Mouse (Mus musculus) CH12.LX (cell line): ENCODE measurements around the gene Ppp1r14d. TPM values are rescaled to one million over a fixed set of nuclear protein-coding genes. Genes with fewer than 3 reads are reported as not detected.
A peak's percentile ranks its signal among the peaks of the same experiment; 100 is the strongest.

ENCODE experiments used
- DNase-seq: peaks from one replicate; pipeline ENCODE4 v3.0.0-alpha.2; 2013; ENCODE audit errors: extremely low read depth
- H3K27ac ChIP-seq: 2 replicates; pipeline ENCODE4 v1.5.1; 2012; ENCODE audit warnings: low read depth, mild to moderate bottlenecking, control low read depth, moderate library complexity; ENCODE audit not compliant: insufficient read depth
- H3K27me3 ChIP-seq: replicated peaks from 2 replicates; pipeline ENCODE3; 2012; ENCODE audit warnings: inconsistent platforms
- H3K36me3 ChIP-seq, 2 experiments: replicated peaks in 1 of 2; 2 replicates each; pipeline versions ENCODE3 to v1.6.1; 2012; ENCODE audit warnings: inconsistent platforms in 1 of 2, low read length in 1 of 2, mild to moderate bottlenecking in 1 of 2, mixed read lengths in 1 of 2, moderate library complexity in 1 of 2; ENCODE audit not compliant: control insufficient read depth in 1 of 2, insufficient read depth in 1 of 2
- H3K4me1 ChIP-seq, 2 experiments: 2 replicates each; pipeline ENCODE4 v1.6.1; 2012; ENCODE audit warnings: inconsistent platforms in 1 of 2, moderate library complexity in 1 of 2; ENCODE audit not compliant: insufficient read depth in 2 of 2, control insufficient read depth in 1 of 2
- H3K4me2 ChIP-seq: 2 replicates; pipeline ENCODE4 v1.6.1; 2012; ENCODE audit warnings: low read depth, mild to moderate bottlenecking, control low read depth; ENCODE audit not compliant: poor library complexity, insufficient read depth, severe bottlenecking
- H3K4me3 ChIP-seq, 3 experiments: fragments of 150-350 bp in 1 of 3; sonication (generic) in 1 of 3; replicated peaks in 1 of 3; 2 replicates each; pipeline versions ENCODE3 to v1.5.1; 2011 to 2012; ENCODE audit warnings: low read depth in 2 of 3, low read length in 2 of 3, mild to moderate bottlenecking in 2 of 3, moderate library complexity in 2 of 3, control low read depth in 1 of 3, improper control_type of control experiment in 1 of 3, inconsistent platforms in 1 of 3, mixed read lengths in 1 of 3; ENCODE audit not compliant: poor library complexity in 1 of 3
- H3K79me2 ChIP-seq: replicated peaks from 2 replicates; pipeline ENCODE4 v1.6.1; 2012; ENCODE audit warnings: mild to moderate bottlenecking, moderate library complexity; ENCODE audit not compliant: control insufficient read depth, poor library complexity, insufficient read depth, severe bottlenecking; ENCODE audit errors: extremely low read depth
- H3K9ac ChIP-seq: 2 replicates; pipeline ENCODE4 v1.6.1; 2012; ENCODE audit warnings: low read depth, mild to moderate bottlenecking, control low read depth, moderate library complexity; ENCODE audit not compliant: insufficient read depth
- H3K9me3 ChIP-seq: replicated peaks from 2 replicates; pipeline ENCODE3; 2012; ENCODE audit warnings: low read length, inconsistent platforms, mixed read lengths
- CHD1 ChIP-seq: IDR thresholded peaks from 2 replicates; pipeline ENCODE4 v1.6.1; 2012; ENCODE audit warnings: low read depth, low read length, improper control_type of control experiment, inconsistent platforms
- CHD2 ChIP-seq: IDR thresholded peaks from 2 replicates; pipeline ENCODE4 v1.6.1; 2011; ENCODE audit warnings: low read length, improper control_type of control experiment
- E2F4 ChIP-seq: IDR thresholded peaks from 2 replicates; pipeline ENCODE4 v1.6.1; 2011; ENCODE audit warnings: low read depth, low read length, improper control_type of control experiment; ENCODE audit not compliant: insufficient replicate concordance
- ELF1 ChIP-seq: IDR thresholded peaks from 2 replicates; pipeline ENCODE4 v1.6.1; 2014; ENCODE audit warnings: low read depth, mild to moderate bottlenecking, inconsistent platforms, low read length, improper control_type of control experiment
- EP300 ChIP-seq: IDR thresholded peaks from 2 replicates; pipeline ENCODE4 v1.6.1; 2011; ENCODE audit warnings: low read length, improper control_type of control experiment
- ETS1 ChIP-seq: conservative IDR thresholded peaks from 2 replicates; pipeline ENCODE4 v1.6.1; 2012; ENCODE audit warnings: low read depth, mild to moderate bottlenecking, inconsistent platforms, low read length, improper control_type of control experiment, moderate library complexity
- GABPA ChIP-seq: IDR thresholded peaks from 2 replicates; pipeline ENCODE4 v1.6.1; 2012; ENCODE audit warnings: low read depth, low read length, improper control_type of control experiment, inconsistent platforms; ENCODE audit not compliant: insufficient replicate concordance
- HCFC1 ChIP-seq: IDR thresholded peaks from 2 replicates; pipeline ENCODE4 v1.6.1; 2012; ENCODE audit warnings: low read depth, mild to moderate bottlenecking, inconsistent platforms, low read length, improper control_type of control experiment
- IRF4 ChIP-seq: IDR thresholded peaks from 2 replicates; pipeline ENCODE4 v1.6.1; 2014; ENCODE audit warnings: low read depth, mild to moderate bottlenecking, inconsistent platforms, low read length, improper control_type of control experiment
- JUN ChIP-seq: IDR thresholded peaks from 2 replicates; pipeline ENCODE4 v1.6.1; 2011; ENCODE audit warnings: low read depth, mild to moderate bottlenecking, low read length, improper control_type of control experiment, moderate library complexity; ENCODE audit not compliant: insufficient read depth
- KAT2A ChIP-seq: IDR thresholded peaks from 2 replicates; pipeline ENCODE4 v1.6.1; 2012; ENCODE audit warnings: low read length, improper control_type of control experiment, inconsistent platforms; ENCODE audit not compliant: insufficient replicate concordance
- MAFK ChIP-seq: IDR thresholded peaks from 2 replicates; pipeline ENCODE4 v1.6.1; 2011; ENCODE audit warnings: low read length, improper control_type of control experiment; ENCODE audit not compliant: insufficient replicate concordance
- MAZ ChIP-seq: IDR thresholded peaks from 2 replicates; pipeline ENCODE4 v1.6.1; 2012; ENCODE audit warnings: low read depth, mild to moderate bottlenecking, inconsistent platforms, low read length, improper control_type of control experiment, moderate library complexity
- MEF2A ChIP-seq: IDR thresholded peaks from 2 replicates; pipeline ENCODE4 v1.6.1; 2014; ENCODE audit warnings: low read depth, mild to moderate bottlenecking, inconsistent platforms, low read length, improper control_type of control experiment, borderline replicate concordance
- MXI1 ChIP-seq: IDR thresholded peaks from 2 replicates; pipeline ENCODE4 v1.6.1; 2011; ENCODE audit warnings: mild to moderate bottlenecking, low read depth, low read length, improper control_type of control experiment
- MYC ChIP-seq: IDR thresholded peaks from 2 replicates; pipeline ENCODE4 v1.6.1; 2011; ENCODE audit warnings: low read depth, mild to moderate bottlenecking, improper control_type of control experiment, low read length
- NELFE ChIP-seq: IDR thresholded peaks from 2 replicates; pipeline ENCODE4 v1.6.1; 2011; ENCODE audit warnings: low read depth, low read length, improper control_type of control experiment
- NRF1 ChIP-seq: IDR thresholded peaks from 2 replicates; pipeline ENCODE4 v1.6.1; 2014; ENCODE audit warnings: low read depth, mild to moderate bottlenecking, inconsistent platforms, low read length, improper control_type of control experiment, moderate library complexity
- PAX5 ChIP-seq: IDR thresholded peaks from 2 replicates; pipeline ENCODE4 v1.6.1; 2012; ENCODE audit warnings: low read length, inconsistent platforms, mixed read lengths
- POLR2AphosphoS2 ChIP-seq: IDR thresholded peaks from 2 replicates; pipeline ENCODE4 v1.6.1; 2011; ENCODE audit warnings: low read depth, low read length, improper control_type of control experiment
- RAD21 ChIP-seq: IDR thresholded peaks from 2 replicates; pipeline ENCODE4 v1.6.1; 2011; ENCODE audit warnings: low read depth, mild to moderate bottlenecking, low read length, improper control_type of control experiment, moderate library complexity
- RCOR1 ChIP-seq: conservative IDR thresholded peaks from 2 replicates; pipeline ENCODE4 v1.6.1; 2012; ENCODE audit warnings: low read depth, mild to moderate bottlenecking, inconsistent platforms, low read length, improper control_type of control experiment
- SMC3 ChIP-seq: IDR thresholded peaks from 2 replicates; pipeline ENCODE4 v1.6.1; 2011; ENCODE audit warnings: low read depth, low read length, improper control_type of control experiment
- TCF12 ChIP-seq: IDR thresholded peaks from 2 replicates; pipeline ENCODE4 v1.6.1; 2014; ENCODE audit warnings: low read depth, mild to moderate bottlenecking, inconsistent platforms, low read length, improper control_type of control experiment
- USF1 ChIP-seq: IDR thresholded peaks from 2 replicates; pipeline ENCODE4 v1.6.1; 2014; ENCODE audit warnings: low read depth, mild to moderate bottlenecking, inconsistent platforms, low read length, improper control_type of control experiment
- USF2 ChIP-seq: conservative IDR thresholded peaks from 2 replicates; pipeline ENCODE4 v1.6.1; 2011; ENCODE audit warnings: low read depth, low read length, improper control_type of control experiment
- ZC3H11A ChIP-seq: IDR thresholded peaks from 2 replicates; pipeline ENCODE4 v1.6.1; 2012; ENCODE audit warnings: low read depth, mild to moderate bottlenecking, inconsistent platforms, low read length, improper control_type of control experiment
- ZMIZ1 ChIP-seq: IDR thresholded peaks from 2 replicates; pipeline ENCODE4 v1.6.1; 2012; ENCODE audit warnings: low read depth, mild to moderate bottlenecking, inconsistent platforms, low read length, improper control_type of control experiment
- ZNF384 ChIP-seq: IDR thresholded peaks from 2 replicates; pipeline ENCODE4 v1.6.1; 2012; ENCODE audit warnings: low read depth, low read length, improper control_type of control experiment, inconsistent platforms
- dilution Hi-C: fragments of 300-500 bp; cut with MboI; formaldehyde crosslinking; loops from 2 replicates; pipeline ENCODE4 v1.14.3; 2020; ENCODE audit warnings: low sequenced_read_pairs; ENCODE audit not compliant: extremely low pct_unique_long_range_greater_than_20kb, extremely low pct_ligation_motif_present
- in situ Hi-C: fragments of 300-500 bp; cut with MboI; formaldehyde crosslinking; loops from 3 replicates; pipeline ENCODE4 v1.14.3; 2019; ENCODE audit warnings: low sequenced_read_pairs, low pct_ligation_motif_present, low pct_unique_long_range_greater_than_20kb, mixed read lengths
- polyA plus RNA-seq: library from polyadenylated mRNA; unstranded; fragments of >175 nt; gene quantifications from 2 replicates; pipeline ENCODE4 v1.2.1, GENCODE M21; 2012; ENCODE audit warnings: low read depth; ENCODE audit not compliant: insufficient read length
- total RNA-seq, 2 experiments: library from RNA; depleted of rRNA; stranded (reverse); fragments of 300-350 nt in 1 of 2; fragments of >200 nt in 1 of 2; gene quantifications; 2 replicates each; pipeline ENCODE4 v1.2.3; 2012 to 2014

Ppp1r14d gene
- total and polyA plus RNA-seq, 3 experiments, result not detected

DNA sequence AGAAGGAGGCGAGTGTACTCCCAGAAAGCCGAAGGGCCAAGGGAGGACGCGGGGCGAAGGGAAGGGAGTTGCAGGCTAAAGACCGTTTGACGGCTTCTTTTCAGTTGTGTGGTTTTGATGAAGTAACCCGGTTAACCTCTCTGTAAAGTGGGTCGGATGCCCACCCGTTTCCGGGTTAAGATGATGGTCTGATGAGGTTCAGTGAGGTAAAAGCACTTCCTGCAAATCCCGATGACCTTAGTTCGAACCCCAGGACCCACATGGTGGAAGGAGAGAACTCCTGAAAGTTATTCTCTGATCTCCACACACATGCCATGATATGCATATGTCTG is 20.6 kb downstream of the Ppp1r14d start:
- Histone ChIP-seq H3K27me3 (no peaks in the 10 kb centered on the region), H3K4me3 (peak overlapping the region; percentile 83 to 94 (median 90)), H3K9ac (peak overlapping the region; percentile 74), H3K36me3 (peaks cover 26 to 47% of the 10 kb centered on the region in 2 experiments), H3K4me2 (peak overlapping the region; percentile 95; the same call in 1 of the 2 replicates), H3K9me3 (no peaks in the 10 kb centered on the region), H3K79me2 (peaks cover 6% of the 10 kb centered on the region; the same call in 1 of the 2 replicates), H3K4me1 (peaks cover 0 to 17% of the 10 kb centered on the region in 2 experiments; a peak in 2 of 4 replicates), H3K27ac (no peak overlapping the region)
- peak; percentile 51 for DNase-seq
- TF ChIP-seq MYC, result 0 out of 2 replicates have a peak, but pooled peaks have one; percentile 14
- no peak for TF ChIP-seq NELFE
- no peak for TF ChIP-seq SMC3
- peak; percentile 67 for TF ChIP-seq ELF1
- peak; percentile 12; the same call in 1 of the 2 replicates for TF ChIP-seq MXI1
- TF ChIP-seq PAX5, result no peak
- no peak for TF ChIP-seq JUN
- in situ Hi-C loops (no loop called here), dilution Hi-C loops (no loop called here)

DNA sequence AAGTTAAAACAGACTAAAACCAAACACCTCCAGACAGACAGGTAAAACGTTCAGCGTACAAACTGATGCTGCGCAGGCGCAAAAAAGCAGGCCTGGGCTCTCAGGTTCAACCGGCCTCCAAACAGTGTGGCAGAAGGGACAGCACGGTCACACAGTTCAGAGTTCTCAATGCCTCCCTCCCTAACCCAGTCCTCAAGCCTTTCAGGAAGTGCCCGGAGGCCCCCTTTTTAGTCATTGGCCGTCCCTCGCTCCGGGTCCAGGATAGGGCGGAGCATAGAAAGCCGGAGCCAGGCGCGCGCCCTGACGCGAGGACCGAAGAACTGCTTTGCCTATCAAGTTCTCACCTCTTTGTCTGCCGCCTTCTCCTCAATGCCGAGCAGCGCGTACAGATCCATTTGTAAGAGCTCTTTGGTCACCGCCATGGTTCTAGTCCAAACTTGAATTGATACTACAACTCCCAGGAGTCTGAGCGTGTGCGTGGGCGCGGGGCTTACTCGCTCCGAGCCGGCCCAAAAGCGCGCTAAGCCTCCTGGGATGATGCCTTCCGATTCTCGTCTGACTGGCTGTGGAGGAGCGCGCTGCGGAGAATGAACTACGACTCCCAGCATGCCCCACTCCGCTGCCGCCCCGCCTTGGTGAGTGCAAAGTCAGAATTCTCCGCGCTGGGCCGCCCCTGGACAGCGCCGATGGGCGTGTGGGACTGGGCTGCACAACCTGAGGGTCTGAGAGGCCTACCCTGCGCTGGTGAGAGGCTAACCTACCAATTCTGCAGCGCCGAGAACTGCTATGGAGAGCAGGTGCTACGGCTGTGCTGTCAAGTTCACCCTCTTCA is 21.1 kb downstream of the Ppp1r14d start, which contains the start of the genes Zfyve19 and Dnajc17:
TSS of gene Zfyve19 (plus strand) at position 274 of the 832 bp plus-strand sequence.
TSS of gene Dnajc17 (minus strand) at position 452 of the 832 bp plus-strand sequence.
- dilution Hi-C loops (no loop called here), in situ Hi-C loops (no loop called here)
- H3K4me2 ChIP-seq, result peak within 1 kb of the TSS; percentile 95
- H3K27ac ChIP-seq, result peak within 1 kb of the TSS; percentile 57
- H3K4me3 ChIP-seq, result peak within 1 kb of the TSS; percentile 83 to 94 (median 90)
- H3K79me2 ChIP-seq, result peaks cover 6% of the 10 kb centered on the region; the same call in 1 of the 2 replicates
- H3K36me3 ChIP-seq, result peaks cover 26 to 43% of the 10 kb centered on the region in 2 experiments
- peak; percentile 96 for DNase-seq
- no peaks in the 10 kb centered on the region for H3K9me3 ChIP-seq
- H3K27me3 ChIP-seq, result no peaks in the 10 kb centered on the region
- peak within 1 kb of the TSS; percentile 83 for H3K9ac ChIP-seq
- H3K4me1 ChIP-seq, result peaks cover 0 to 19% of the 10 kb centered on the region in 2 experiments; a peak in 2 of 4 replicates
- peak; percentile 50; the same call in 1 of the 2 replicates for TF ChIP-seq IRF4
- no peak for TF ChIP-seq RCOR1
- TF ChIP-seq EP300, result peak; percentile 54
- peak; percentile 56 for TF ChIP-seq ZMIZ1
- no peak for TF ChIP-seq MAFK
- peak; percentile 68 for TF ChIP-seq TCF12
- peak; percentile 56; the same call in 1 of the 2 replicates for TF ChIP-seq MXI1
- TF ChIP-seq MAZ, result peak; percentile 72; the same call in 1 of the 2 replicates
- TF ChIP-seq ETS1, result no peak
- TF ChIP-seq CHD1, result no peak
- peak; percentile 88 for TF ChIP-seq ELF1
- TF ChIP-seq MEF2A, result no peak
- no peak for TF ChIP-seq JUN
- no peak for TF ChIP-seq USF2
- TF ChIP-seq POLR2AphosphoS2, result no peak
- peak; percentile 99 for TF ChIP-seq KAT2A
- no peak for TF ChIP-seq ZC3H11A
- TF ChIP-seq NRF1, result peak; percentile 78
- peak; percentile 79; the same call in 1 of the 2 replicates for TF ChIP-seq GABPA
- no peak for TF ChIP-seq ZNF384
- TF ChIP-seq CHD2, result peak; percentile 35; the same call in 1 of the 2 replicates
- TF ChIP-seq SMC3, result no peak
- peak; percentile 5; the same call in 1 of the 2 replicates for TF ChIP-seq MYC
- no peak for TF ChIP-seq USF1
- peak; percentile 96 for TF ChIP-seq HCFC1
- TF ChIP-seq RAD21, result no peak
- TF ChIP-seq E2F4, result peak; percentile 68; the same call in 1 of the 2 replicates
